Mouse (Mus musculus) heart, adult 2 months (tissue): ENCODE measurements around the gene Anapc16. TPM values are rescaled to one million over a fixed set of nuclear protein-coding genes. Genes with fewer than 3 reads are reported as not detected.

ENCODE experiments used
- DNase-seq, 2 experiments: peaks; one replicate each; pipeline ENCODE4 v3.0.0; 2021
- H3K27ac ChIP-seq: fragments of 200-600 bp; 2 replicates; pipeline ENCODE4 v1.8.1; 2022
- H3K27me3 ChIP-seq: fragments of 200-500 bp; 2 replicates; pipeline ENCODE4 v1.6.1; 2012; ENCODE audit warnings: mild to moderate bottlenecking, low read length, inconsistent platforms, mixed read lengths; ENCODE audit not compliant: control insufficient read depth, insufficient read depth
- H3K36me3 ChIP-seq: fragments of 200-500 bp; 2 replicates; pipeline ENCODE4 v1.6.1; 2012; ENCODE audit warnings: low read length, inconsistent platforms; ENCODE audit not compliant: control insufficient read depth, insufficient read depth
- H3K4me1 ChIP-seq: fragments of 200-500 bp; 2 replicates; pipeline ENCODE4 v1.6.1; 2011; ENCODE audit warnings: low read length; ENCODE audit not compliant: control insufficient read depth, insufficient read depth
- H3K4me3 ChIP-seq: fragments of 200-600 bp; 2 replicates; pipeline ENCODE4 v1.8.1; 2022
- H3K79me2 ChIP-seq: fragments of 200-500 bp; replicated peaks from 2 replicates; pipeline ENCODE4 v1.6.1; 2012; ENCODE audit warnings: mild to moderate bottlenecking, inconsistent platforms, low read length, moderate library complexity, mixed read lengths; ENCODE audit not compliant: control insufficient read depth, insufficient read depth
- H3K9ac ChIP-seq: fragments of 200-500 bp; 2 replicates; pipeline ENCODE4 v1.6.1; 2012; ENCODE audit warnings: low read depth, mild to moderate bottlenecking, control low read depth, inconsistent platforms, low read length, mixed read lengths
- CTCF ChIP-seq: fragments of 200-600 bp; IDR thresholded peaks from 2 replicates; pipeline ENCODE4 v1.8.1; 2022; ENCODE audit warnings: antibody characterized with exemption, mild to moderate bottlenecking, moderate library complexity
- EP300 ChIP-seq: fragments of 200-500 bp; IDR thresholded peaks from 2 replicates; pipeline ENCODE4 v1.6.1; 2011; ENCODE audit warnings: low read depth, low read length, control low read depth; ENCODE audit not compliant: insufficient read depth
- POLR2A ChIP-seq: fragments of 200-500 bp; IDR thresholded peaks from 2 replicates; pipeline ENCODE4 v1.6.1; 2011; ENCODE audit warnings: mild to moderate bottlenecking, low read depth, low read length, control low read depth; ENCODE audit not compliant: insufficient read depth
- WGBS: fragments of 180-500 bp; shearing (Covaris S2); methylation state at CpG from one replicate; pipeline ENCODE4 v1.1.7; 2018; 5-methylcytosine and 5-hydroxymethylcytosine counted together
- intact Hi-C: fragments of 180-260 bp; cut with DNase I; formaldehyde crosslinking; loops from one replicate; pipeline ENCODE4 v1.15.1; 2025
- polyA plus RNA-seq: library from polyadenylated mRNA; depleted of rRNA; stranded (reverse); fragments of >200 nt; gene quantifications from 2 replicates; pipeline ENCODE4 v1.2.3, GENCODE M21; 2012
- total RNA-seq, 2 experiments: library from RNA; stranded (reverse); gene quantifications; 2 replicates each; pipeline ENCODE4 v1.2.3; 2021

The Anapc16 gene
- total and polyA plus RNA-seq, 3 experiments, result 58.6 to 90.3 (median 70.1) TPM

GRCm38 (mm10) chr10:60033064-60033463 is 30.1 kb upstream of the Anapc16 start:
- Histone ChIP-seq H3K4me1 (no peaks in the 10 kb centered on the region), H3K9ac (no peak overlapping the region)
- TF ChIP-seq CTCF (no peak), EP300 (no peak), POLR2A (no peak)

GRCm38 (mm10) chr10:60032622-60033021 is 29.7 kb upstream of the Anapc16 start:
- WGBS, result 80% methylated on average over 2 of the region's 2 CpGs
- Histone ChIP-seq H3K36me3 (no peaks in the 10 kb centered on the region), H3K27ac (no peak overlapping the region), H3K9ac (no peak overlapping the region), H3K79me2 (no peaks in the 10 kb centered on the region), H3K4me1 (no peaks in the 10 kb centered on the region), H3K27me3 (no peaks in the 10 kb centered on the region), H3K4me3 (no peak overlapping the region)
- TF ChIP-seq CTCF (no peak), POLR2A (no peak), EP300 (no peak)
- intact Hi-C loops, result no loop called here
- no peak for DNase-seq

More at GRCm38 (mm10) chr10:60033064-60033463, 30.1 kb upstream of the Anapc16 start:
- DNase-seq, result no peak
- Histone ChIP-seq H3K4me3 (no peak overlapping the region), H3K79me2 (no peaks in the 10 kb centered on the region), H3K27me3 (no peaks in the 10 kb centered on the region), H3K36me3 (no peaks in the 10 kb centered on the region), H3K27ac (no peak overlapping the region)
- intact Hi-C loops, result no loop called here
- WGBS, result 60% methylated on average over 5 of the region's 5 CpGs

GRCm38 (mm10) chr10:60031985-60032384 is 29.1 kb upstream of the Anapc16 start:
- no peaks in the 10 kb centered on the region for H3K27me3 ChIP-seq
- no peak overlapping the region for H3K9ac ChIP-seq
- intact Hi-C loops, result no loop called here
- no peaks in the 10 kb centered on the region for H3K79me2 ChIP-seq
- H3K36me3 ChIP-seq, result no peaks in the 10 kb centered on the region
- no peak overlapping the region for H3K4me3 ChIP-seq
- WGBS, result 78% methylated on average over 2 of the region's 2 CpGs
- TF ChIP-seq CTCF, result no peak
- TF ChIP-seq EP300, result no peak
- TF ChIP-seq POLR2A, result no peak
- no peak for DNase-seq
- H3K4me1 ChIP-seq, result no peaks in the 10 kb centered on the region
- H3K27ac ChIP-seq, result no peak overlapping the region

- Histone ChIP-seq H3K9ac (no peak overlapping the region), H3K27me3 (no peaks in the 10 kb centered on the region), H3K27ac (no peak overlapping the region), H3K4me3 (no peak overlapping the region), H3K36me3 (no peaks in the 10 kb centered on the region), H3K79me2 (no peaks in the 10 kb centered on the region), H3K4me1 (no peaks in the 10 kb centered on the region)
- TF ChIP-seq EP300 (no peak), CTCF (no peak)
- intact Hi-C loops, result no loop called here
- DNase-seq, result no peak
- 78% methylated on average over 8 of the region's 8 CpGs for WGBS
Observed at GRCm38 (mm10) chr10:60031562-60031961, 28.6 kb upstream of the Anapc16 start.

- no peak for TF ChIP-seq POLR2A
- TF ChIP-seq CTCF, result no peak
- no peak for TF ChIP-seq EP300
- intact Hi-C loops, result no loop called here
- H3K27ac ChIP-seq, result no peak overlapping the region
- H3K27me3 ChIP-seq, result no peaks in the 10 kb centered on the region
- no peaks in the 10 kb centered on the region for H3K4me1 ChIP-seq
- H3K79me2 ChIP-seq, result no peaks in the 10 kb centered on the region
- no peak overlapping the region for H3K9ac ChIP-seq
- H3K36me3 ChIP-seq, result no peaks in the 10 kb centered on the region
- no peak for DNase-seq
- 83% methylated on average over 4 of the region's 4 CpGs for WGBS
- H3K4me3 ChIP-seq, result no peak overlapping the region
Observed at GRCm38 (mm10) chr10:60029387-60029786, 26.5 kb upstream of the Anapc16 start.

GRCm38 (mm10) chr10:60028979-60029378 is 26.0 kb upstream of the Anapc16 start:
- no peak for DNase-seq
- no peaks in the 10 kb centered on the region for H3K36me3 ChIP-seq
- WGBS, result 57% methylated on average over 7 of the region's 7 CpGs
- TF ChIP-seq POLR2A, result no peak
- H3K9ac ChIP-seq, result no peak overlapping the region
- H3K4me1 ChIP-seq, result no peaks in the 10 kb centered on the region
- no peak overlapping the region for H3K4me3 ChIP-seq
- H3K27ac ChIP-seq, result no peak overlapping the region
- H3K79me2 ChIP-seq, result no peaks in the 10 kb centered on the region
- H3K27me3 ChIP-seq, result no peaks in the 10 kb centered on the region
- intact Hi-C loops, result no loop called here
